Mouse (Mus musculus) left cerebral cortex, adult 8-10 months (tissue): ENCODE measurements around the gene Lrr1. TPM values are rescaled to one million over a fixed set of nuclear protein-coding genes. Genes with fewer than 3 reads are reported as not detected.
"Not testable (repeated sequence)": the region's sequence is repeated elsewhere in the genome, so short reads cannot be mapped to it uniquely, and the experiment has no call there.

ENCODE experiments used
- DNase-seq, 2 experiments: peaks; one replicate each; pipeline ENCODE4 v3.0.0; 2022; ENCODE audit warnings: low spot score in 2 of 2
- total RNA-seq, 4 experiments: library from RNA; stranded (reverse); gene quantifications; 2 replicates each; pipeline ENCODE4 v1.2.4; 2022

Lrr1 gene
- not detected for total RNA-seq

DNA sequence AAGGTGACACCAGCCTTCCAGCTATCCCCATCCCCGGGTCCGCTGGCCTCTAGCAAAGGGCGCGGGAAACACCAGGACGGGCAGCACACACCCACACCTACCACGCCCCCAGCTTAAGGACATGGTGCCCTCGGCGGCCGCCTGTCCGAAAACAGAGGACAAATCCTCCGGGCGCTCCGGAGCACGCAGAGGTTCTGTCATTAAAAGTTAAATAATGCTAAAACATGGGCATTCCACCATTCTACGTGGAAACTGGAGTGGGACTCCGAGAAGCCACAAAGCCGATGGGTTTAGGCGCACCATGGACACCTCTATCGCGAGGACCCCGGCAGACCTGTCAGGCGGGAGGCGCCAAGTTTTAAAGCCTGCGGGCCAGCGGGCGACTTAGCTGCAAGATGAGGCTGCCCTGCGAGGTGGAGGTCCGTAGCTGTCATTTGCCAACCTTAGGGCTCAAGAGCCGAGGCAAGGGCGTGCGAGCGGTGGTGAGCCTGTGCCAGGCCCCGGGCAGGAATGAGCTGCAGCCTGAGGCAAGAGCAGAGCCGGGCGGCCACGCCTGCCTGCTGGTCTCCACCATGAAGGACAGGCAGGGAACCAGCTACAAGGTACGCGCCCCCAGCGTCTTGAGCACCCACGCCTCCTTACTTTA is at the start of gene Lrr1:
Lrr1 (plus strand) TSS at position 354 of the 646 bp plus-strand sequence.
- DNase-seq: peak; percentile 74 to 89

DNA sequence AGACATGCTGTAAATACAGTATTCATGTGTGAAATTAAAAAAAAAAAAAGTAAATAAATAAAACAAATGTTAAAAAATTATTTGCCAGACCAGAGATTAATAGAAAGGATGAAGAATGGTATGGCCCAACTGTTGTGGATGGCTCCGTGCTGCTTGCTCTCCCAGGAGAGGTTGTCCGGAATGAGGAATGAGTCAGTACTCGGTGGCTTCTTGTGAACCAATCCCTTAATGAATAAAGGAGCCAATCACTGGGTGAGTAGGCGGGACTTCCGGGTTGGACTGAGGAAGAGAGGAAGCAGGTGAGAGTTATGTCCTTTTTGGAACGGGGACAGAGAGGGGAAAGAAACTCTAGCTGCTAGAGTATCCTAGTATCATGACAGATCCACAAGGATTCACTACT is 48.7 kb upstream of the Lrr1 start:
- no peak for DNase-seq

DNA sequence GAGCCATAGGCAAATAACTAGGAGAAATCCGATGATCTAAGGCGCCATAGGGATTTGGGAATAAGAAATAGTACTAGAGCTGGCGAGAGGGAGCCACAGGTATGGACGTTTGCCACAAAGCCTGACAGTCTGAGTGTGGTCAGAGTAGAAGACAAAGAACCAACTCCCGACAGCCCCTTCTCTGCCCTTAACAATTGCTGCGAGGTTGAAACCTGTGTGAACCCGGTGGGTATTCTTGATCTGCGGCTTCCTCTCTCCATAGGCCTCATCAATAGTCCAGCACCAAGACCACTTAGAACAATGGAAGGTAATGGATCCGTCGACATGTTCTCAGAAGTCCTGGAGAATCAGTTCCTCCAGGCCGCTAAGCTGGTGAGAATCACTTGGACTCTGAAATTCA is 45.8 kb upstream of the Lrr1 start:
- DNase-seq: no peak

DNA sequence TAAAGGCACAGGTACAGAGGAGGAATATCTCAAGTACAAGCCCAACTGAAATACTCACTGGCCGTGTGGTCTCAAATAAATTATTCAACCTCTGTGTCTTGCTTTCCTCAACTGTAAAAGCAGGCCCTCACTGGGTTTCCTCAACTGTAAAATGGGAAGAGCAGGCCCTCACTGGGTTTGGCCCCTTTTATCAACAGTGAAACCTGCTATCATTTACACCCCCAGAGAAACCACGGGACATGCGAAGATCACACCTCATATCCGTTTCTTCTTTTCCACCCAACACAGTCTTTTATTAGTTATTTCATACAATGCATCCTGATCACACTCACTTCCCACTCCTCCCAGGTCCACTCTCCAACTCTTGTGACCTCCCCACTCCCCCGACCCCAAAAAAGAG is 43.5 kb upstream of the Lrr1 start:
- DNase-seq: no peak

DNA sequence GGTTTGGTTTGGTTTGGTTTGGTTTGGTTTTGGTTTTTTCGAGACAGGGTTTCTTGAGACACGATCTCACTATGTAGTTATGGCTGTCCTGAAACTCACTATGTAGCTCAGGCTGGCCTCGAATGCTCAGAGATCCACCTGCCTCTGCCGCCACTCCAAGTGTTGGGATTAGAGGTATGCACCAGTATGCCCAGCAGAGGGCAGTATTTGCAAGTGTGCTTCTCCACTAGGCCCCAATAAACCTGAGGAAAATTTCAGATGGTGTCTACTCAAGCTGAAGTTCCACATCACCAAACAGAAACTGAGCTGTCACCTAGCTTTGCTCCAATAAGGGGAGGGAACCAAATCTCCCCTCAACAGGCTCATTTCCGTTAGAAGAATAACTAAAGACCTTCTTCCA is 41.4 kb upstream of the Lrr1 start:
- DNase-seq: no peak

DNA sequence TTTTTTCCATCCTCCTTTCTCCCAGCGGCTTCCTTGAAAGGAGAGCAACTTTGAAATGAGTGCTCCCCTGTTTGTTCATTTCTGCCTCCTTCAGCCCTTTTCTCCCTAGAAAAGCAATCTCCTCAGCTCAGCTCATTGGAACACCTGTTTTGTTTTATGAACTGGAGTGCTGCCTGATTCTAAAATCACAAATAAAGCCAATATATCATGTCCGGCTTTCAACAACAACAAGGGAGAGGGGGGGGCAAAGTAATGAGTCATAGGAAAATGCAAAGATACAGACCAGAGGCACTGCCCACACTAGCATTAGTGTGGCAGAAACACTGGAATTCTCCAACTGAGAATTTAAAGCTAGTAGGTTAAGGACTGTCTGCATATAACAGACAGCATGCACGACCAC is 41.0 kb upstream of the Lrr1 start:
- DNase-seq: no peak

DNA sequence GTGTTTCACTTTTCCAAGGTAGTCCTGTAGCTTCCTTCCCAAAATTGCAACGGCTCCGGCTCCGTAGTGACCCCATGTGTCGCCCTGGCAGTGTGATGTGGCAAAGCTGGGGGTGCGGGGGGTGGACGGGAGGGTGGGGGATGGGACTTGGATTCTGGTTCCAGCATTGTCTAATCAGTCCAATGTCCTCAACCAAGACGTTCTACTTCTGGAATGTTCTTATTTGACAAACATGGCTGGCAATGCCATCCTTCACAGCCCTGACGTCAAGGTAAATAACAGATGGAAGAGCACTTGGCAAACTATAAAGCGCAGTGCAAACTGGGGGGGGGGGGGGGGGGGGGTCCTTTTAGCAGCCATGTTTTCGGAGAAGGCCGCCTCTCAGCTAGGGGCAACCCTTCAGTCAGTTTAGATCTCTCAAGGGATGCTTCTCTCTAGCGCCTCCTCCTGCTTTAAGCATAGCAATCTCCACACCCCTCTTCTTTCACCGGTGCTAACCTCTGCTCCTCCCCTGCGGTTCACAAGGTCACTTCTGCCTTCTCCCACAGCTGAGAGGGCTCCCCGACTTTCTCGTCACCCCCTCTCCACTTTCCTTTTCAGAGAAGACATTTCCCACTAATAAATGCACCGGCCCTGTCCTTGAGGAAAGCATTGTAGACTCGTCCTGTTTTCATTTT is 38.8 kb upstream of the Lrr1 start:
- DNase-seq: no peak

DNA sequence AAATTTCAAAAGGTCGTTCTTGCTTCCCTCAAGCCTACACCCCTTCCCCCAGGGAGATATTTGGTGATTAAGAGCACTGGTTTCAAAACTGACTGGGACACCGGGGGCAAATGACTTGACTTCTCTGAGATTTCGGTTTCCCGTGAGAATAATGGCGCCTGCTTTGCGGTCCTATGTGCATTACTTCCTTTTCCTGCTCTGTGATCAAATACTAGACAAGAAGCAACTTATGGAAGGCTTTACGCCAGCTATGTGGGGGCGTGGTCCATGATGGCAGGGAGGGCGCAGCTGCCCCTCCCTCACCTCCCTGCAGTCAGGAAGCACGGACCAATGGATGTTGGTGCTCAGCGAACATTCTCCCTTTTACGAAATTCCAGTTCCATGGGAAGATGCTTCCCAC is 38.1 kb upstream of the Lrr1 start:
- no peak for DNase-seq

DNA sequence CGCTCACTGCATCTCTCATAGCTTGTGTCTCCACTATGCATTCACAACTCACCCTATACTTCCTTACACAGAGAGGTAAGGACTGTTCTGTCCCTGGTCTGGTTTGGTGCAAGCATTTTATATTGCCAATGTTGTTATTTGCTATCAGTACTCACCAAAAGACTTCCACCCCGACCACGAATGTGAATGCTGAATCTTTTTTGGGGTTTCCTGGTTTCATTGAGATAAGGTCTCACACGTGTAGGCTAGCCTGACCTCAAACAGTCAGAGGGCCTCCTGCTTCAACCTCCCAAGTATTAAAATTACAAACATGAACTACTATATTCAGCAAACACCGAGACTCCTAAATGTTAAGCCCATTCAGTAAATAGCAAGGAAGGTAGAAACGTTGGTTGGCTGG is 37.3 kb upstream of the Lrr1 start:
- no peak for DNase-seq

DNA sequence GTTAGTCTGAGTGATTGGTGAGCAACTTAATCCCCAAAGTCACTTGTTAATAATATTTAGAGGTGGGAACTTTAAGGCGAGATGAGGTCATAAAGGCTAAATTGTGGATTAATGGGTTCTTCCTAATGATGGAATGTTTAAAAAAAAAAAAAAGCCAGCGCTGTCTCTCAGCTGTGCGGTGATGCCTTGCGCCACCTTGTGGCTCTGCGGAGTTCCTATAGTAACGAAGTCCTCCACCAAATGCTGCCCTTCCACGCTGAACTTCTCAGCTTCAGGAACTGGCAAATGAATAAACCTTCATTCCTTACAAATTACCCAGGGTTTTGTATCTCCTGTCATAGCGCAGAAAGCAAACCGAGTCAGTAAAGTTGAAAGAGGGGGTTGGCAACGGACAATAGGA is 36.6 kb upstream of the Lrr1 start:
- DNase-seq: peak in 1 of 2 experiments; percentile 11

DNA sequence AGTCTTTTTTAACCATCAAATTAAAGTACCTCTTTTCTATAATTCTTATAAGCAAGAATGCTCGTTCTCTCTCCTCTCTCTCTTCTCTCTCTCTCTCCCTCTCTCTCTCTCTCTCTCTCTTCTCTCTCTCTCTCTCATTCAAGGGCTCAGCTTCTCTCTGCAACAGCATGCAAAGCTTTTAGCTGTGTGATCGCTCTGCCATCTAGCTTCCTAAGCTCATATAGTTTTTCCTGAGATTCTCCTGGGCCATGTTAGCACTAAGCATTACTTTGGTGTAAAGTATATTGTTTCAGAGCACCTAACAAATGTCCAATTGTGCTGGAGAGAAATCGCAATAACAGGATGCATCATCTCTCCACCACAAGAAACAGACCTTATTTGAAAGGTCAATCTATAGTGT is 29.4 kb upstream of the Lrr1 start:
- no peak for DNase-seq

DNA sequence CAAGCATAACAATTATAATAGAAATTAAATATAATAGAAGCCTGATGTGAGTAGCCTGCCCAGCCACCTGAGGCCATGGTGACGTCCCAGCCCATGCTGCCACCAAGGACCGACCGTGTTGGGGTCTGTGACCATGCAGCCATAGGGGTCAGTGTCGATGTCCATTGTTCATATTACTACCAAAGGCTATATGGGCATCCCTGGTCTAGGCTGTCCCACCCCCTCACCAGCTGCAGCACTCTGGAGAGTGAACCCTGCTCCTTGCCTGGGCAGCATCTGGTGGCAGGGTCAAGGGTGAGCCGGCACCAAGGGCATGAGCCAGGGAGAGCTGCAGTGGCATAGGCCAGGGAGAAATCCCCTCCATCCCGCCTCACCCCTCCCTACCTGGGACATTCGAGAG is 28.8 kb upstream of the Lrr1 start:
- no peak for DNase-seq

DNA sequence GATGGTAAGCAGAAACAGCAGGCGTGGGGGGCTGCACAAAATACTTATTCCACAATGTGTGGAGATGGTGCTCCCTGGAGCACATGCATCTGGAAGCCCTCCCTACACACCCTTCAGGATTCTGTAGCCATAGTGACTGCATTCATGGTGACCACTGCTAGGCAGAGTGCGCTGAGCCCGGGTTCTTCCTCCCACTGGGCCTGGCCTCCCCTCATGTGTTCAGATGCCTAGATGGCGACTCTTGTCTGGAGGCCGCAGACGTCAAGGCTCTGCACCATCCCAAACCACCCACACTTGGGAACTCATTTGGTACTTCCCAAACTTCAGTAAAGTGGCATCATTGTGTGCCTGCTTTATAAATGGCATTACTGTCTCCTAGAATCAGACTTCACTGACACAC is 25.2 kb upstream of the Lrr1 start:
- DNase-seq: no peak

DNA sequence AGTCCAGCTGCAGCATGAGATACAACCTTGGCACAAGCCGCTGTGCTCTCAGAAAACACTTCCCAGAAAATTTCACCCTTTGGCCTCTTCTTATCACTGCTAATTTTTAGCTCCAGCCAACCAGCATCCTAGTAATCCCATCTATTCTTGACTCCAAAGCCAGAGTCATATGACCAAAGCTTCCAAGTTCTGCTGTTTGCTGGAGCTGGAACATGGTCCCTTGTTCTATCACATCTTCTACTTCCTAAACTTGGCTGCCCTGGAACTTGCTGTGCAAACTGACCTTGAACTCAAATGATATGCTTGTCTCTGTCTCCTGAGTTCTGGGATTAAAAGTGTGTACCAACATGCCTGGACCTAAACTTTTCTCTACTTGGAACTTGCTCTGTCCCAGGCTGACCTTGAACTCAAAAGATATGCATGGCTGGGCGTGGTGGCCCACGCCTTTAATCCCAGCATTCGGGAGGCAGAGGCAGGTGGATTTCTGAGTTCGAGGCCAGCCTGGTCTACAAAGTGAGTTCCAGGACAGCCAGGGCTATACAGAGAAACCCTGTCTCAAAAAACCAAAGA is 21.4 kb upstream of the Lrr1 start:
- DNase-seq: no peak

DNA sequence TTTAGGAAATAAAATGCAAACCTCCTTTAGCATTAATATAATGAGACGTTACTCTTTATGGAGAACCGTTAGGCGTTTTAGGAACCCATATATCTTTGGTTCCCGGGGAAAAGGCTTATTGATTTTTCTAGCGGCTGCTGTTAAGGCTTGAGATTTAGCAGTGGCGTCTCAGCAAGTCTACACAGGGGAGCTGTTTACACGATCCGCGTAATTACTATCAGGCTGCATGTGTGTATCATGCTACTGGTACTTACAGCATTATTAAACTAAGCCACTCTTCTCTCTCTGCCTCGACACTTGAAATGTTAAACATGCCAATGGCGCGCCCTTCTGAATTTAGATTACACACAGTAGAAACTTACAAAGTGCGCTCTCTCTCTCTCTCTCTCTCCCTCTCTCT is 18.6 kb upstream of the Lrr1 start:
- DNase-seq: no peak

DNA sequence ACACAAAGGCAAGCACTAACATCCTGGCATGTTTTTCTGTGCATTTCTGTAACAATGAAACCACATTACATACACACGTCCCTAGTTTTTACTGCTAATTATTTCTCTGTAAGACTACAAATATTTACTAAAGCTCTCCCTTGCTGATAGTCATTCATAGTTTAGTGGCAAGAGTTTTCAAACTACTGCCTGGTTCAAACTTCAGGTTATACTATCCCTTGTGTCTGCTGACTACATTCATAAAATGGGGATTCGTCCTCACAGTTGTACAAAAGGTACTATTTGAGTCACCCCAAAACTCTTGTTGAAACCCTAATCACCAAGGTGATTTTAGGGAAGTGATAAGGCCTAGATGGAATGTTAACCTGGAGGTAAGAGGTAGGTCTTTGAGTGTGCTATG is 12.7 kb upstream of the Lrr1 start:
- DNase-seq: no peak

DNA sequence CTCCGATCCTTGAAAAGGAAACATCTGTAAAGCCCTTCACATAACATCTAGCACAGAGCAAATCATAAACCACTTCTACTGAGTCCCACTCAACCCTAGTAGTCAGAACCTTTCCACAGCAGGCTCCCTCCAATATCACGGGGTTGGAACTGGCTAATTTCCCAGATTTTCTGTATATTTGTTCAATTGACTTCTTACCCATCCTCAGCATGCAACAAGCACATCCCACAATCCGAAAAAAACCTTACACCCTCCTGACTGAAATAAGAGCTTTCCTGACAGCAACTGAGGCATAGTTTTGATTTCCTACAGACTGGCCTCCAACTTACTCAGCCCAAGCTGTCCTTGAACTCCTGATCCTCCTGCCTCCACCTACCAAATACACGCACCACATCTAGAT is 12.2 kb upstream of the Lrr1 start:
- no peak for DNase-seq

DNA sequence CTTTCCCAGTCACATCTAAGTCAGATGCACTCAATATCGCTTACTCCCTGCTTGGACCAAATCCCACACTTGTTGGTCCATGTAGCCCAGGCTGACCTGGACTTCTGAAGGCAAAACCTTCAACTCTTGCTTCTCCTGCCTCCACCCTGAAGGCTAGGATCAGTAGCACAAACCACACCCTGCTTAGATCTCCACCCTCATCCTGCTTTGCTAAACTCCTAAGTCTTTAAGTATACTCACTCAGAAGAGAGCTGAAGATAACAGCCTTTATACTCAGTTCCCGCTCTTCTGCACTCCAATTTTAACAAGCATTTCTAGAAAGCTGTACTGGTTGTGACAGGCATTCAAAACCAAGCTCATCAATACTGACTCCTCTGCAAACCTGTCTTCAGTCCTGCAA is 11.5 kb upstream of the Lrr1 start:
- no peak for DNase-seq

DNA sequence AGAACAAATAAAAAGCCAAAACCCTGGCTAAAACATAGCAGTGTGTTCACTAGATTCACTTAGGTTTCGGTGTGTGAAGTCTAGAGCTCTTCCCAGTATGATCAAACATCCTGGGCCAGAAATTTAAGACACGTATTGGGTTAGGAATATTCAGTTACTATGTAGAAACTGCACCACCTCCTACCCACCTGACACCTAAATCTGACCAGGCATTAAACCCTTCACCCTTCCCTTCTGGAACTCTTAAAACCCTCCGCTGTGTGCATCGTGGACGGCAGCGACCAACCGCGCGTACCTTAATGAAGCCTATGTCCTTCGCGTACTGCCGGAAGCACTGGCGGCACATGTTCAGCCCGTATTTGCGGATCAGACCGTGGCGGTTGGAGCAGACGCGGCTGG is 10.2 kb upstream of the Lrr1 start:
- no peak for DNase-seq

DNA sequence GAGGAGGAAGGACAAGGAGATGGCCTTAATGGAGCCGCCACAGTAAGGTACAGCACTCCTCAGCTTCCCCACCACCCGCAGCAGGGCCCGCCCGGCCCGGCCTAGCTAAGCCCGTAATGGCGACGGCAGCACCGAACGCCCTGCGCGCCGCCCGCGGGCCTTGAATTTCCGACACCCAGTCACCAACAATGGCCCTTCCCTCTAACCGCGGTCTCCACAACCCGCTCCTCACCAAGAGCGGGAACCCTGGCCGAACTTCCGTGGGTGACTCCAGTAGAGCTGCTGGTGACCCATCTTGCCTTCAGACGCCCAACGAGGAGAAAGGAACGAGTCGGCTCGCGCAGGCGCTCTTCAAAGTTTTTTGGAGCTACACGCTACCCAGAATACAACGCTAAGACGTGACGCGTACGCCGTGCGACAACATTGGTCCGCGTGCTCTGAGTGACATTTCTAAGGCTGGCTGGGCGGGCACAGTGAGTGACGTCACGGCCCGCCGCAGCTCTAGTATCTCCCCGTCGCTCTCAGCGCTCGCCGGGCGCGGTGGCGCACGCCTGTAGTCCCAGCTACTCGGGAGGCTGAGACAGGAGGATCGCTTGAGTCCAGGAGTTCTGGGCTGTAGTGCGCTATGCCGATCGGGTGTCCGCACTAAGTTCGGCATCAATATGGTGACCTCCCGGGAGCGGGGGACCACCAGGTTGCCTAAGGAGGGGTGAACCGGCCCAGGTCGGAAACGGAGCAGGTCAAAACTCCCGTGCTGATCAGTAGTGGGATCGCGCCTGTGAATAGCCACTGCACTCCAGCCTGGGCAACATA is 9.6 kb upstream of the Lrr1 start, which contains the start of gene Rps29:
Rps29 (minus strand) TSS at position 422 of the 813 bp plus-strand sequence.
- DNase-seq: peak; percentile 97 to 99

DNA sequence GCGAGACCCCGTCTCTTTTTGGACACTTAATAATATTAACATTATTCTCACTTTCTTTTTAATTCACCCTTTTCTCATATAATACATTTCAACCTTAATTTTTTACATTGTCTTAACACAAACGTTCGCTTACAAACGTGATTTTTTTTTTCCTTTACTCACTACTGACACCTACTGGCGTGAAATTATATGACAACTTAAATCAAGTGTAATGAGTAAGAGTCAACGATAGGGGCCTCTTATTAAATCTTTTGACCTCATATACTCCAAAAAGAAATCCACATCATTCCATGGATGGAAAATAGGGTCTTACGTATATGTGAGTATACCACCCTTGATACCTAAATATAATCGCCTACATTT is 9.1 kb upstream of the Lrr1 start:
- DNase-seq: no peak

DNA sequence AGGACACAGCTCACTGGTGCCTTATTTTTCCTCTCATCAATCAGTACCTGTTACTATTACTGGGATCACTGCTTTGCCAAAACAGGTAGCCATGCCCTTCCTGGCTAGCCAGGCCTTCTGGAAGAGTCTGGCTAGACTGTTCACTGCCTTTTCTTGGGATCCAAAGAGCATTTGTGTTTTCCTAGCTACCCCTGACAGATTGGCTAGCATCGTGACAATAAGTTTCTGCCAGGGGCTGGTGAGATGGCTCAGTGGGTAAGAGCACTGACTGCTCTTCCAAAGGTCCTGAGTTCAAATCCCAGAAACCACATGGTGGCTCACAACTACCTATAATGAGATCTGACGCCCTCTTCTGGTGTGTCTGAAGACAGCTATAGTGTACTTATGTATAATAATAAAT is 7.9 kb upstream of the Lrr1 start:
- DNase-seq: not testable (repeated sequence)
